Mouse (Mus musculus): ENCODE data around the gene Leng8. TPM values are rescaled to one million over a fixed set of nuclear protein-coding genes. Genes with fewer than 3 reads are reported as not detected.

Gene Leng8
- 28.5 and 29.3 TPM in 2 replicates for polyA plus RNA-seq (2015; fragmentation: Nextera tagmentation; extraction: Ambion mirVana)

DNA sequence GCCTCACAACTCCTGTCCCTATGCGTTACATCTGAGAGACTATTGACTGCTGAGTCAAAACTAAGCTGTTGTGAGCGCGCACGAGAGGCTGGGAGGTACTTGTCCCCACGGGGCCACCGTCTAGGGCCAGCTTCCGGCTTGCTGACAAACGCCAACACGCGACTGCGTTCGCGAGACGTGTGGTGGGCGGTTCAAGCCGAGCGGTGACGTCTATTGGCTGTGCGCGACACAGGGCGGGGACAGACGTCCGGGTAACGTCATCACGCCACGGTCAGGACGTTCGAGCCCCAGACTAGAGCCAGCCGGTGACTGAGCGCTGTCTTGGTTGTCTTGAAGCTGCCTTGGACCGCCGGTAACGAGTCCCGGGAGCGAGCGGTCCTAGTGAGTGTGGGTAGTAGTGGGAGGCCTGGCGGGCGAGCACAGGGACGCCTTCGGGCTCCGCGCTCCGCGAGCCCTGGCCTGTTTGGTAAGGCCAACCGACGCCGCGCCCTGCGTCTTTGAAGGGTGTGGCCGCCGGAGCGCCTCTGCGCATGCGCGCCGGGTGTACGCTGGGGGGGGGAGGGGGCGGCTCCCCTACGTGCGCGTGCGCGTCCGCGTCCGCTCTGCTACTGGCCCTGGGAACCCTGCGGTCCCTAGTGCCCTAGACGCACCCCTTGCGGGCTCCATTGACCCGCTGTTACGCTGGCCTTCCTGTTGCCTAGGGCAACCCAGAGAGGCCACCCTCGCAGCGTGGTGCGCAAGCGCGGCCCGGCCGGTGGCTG is at the start of gene Leng8:
Gene Leng8, plus strand, starts transcription at position 269 of the 761 bp plus-strand sequence.

DNA sequence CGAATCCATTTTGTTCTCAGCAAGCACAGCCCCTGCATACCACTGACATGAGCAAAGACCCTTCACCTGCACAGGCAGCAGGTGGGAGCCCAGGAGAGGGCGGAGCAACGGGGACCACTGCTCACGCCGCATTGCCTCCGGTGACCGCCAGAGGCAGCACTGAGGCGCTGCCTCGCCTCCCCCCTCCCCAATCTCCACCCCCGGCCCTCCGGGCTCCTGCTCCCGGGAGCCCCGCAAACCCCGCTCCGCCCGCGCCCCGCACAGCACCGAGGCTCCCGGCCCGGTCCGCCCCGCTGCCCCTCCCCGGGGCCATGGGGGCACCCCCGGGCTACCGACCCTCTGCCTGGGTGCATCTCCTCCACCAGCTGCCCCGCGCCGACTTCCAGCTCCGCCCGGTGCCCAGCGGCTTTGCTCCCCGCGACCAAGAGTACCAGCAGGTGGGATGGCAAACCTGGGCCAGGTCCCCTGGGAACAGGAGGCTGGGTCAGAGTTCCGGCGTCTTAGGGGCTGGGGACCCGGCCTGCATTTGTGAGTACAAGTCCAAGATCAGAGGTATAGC is 17.4 kb upstream of the Leng8 start, which contains the start of gene Ttyh1:
Gene Ttyh1, plus strand, starts transcription at position 65 of the 559 bp plus-strand sequence.

DNA sequence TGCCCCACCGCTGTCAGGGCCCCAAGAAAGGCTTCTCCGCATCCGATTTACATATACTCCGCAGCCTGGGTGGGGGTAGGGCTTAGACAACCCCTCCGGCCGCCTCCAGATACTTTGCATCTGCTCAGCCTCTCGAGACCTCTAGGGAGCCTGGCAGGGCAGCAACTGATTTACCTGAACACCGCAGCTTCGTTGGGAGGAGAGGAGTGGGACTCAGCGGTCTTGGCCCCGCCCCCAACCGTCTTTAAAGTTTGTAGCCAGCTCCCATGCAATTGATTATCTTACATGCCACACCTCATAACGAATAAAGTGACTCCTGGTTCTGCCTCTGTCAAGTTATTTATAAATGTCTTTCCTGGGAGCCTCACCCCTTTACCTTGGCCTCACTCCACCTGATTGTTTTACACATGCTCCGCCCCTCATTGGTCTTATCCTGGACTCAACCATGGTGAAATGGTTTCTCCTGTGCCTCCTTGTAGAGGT is 13.3 kb downstream of the Leng8 start, which contains the start of gene Leng9:
Gene Leng9, minus strand, starts transcription at position 316 of the 483 bp plus-strand sequence.

DNA sequence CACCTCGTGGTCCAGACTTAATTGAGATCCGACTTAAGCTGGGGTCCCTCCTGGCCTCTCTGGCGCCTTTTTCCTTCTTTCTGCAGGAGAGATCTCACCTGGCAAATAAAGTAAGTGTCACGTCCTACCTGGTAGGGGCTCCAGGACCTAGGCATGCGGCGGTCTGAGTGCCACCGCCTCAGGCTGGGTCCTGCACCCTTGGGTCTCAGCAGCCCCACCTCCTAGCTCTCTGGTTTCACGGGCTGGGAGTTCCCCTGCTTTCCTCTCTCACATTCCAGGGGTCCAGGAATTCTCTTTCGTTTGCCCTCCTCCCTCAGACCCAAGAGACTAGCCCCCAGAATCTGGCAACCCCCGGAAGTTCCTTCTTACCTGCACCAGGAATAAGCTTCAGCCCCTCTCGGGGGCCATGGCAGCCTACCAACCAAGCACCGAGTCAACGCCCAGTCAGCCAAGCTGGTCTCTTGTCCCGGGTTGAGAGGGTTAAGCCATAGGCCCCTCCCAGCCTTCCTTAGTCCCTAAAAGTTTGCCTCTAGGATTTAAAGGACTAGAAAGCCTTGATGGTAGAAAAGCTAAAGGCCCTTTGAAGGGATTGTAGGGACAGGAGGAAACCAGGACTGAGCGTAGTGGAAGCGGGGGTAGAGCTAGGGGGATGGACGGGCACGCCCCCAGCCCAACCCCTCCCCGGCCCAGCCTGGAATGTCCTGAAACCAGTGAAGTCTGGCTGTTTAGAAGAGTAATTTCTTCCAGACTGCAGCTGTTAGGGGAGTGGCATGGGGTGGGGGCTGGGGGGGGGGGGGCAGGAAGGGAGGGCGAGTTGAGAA is 27.5 kb downstream of the Leng8 start, which contains the start of gene Cdc42ep5:
Gene Cdc42ep5, minus strand, starts transcription at position 771 of the 821 bp plus-strand sequence.

Other genes with a start within 250 kb of the Leng8 start
- 0.30 and 0.34 TPM in 2 replicates for gene Gm14548, start 238.9 kb upstream of the Leng8 start, polyA plus RNA-seq (2015; fragmentation: Nextera tagmentation; extraction: Ambion mirVana)
- 0.08 and 0.17 TPM in 2 replicates for gene Lilra6, start 221.5 kb upstream of the Leng8 start, polyA plus RNA-seq (2015; fragmentation: Nextera tagmentation; extraction: Ambion mirVana)
- gene Lair1, start 73.8 kb upstream of the Leng8 start, polyA plus RNA-seq (2015; fragmentation: Nextera tagmentation; extraction: Ambion mirVana): 0.67 and 3.2 TPM in 2 replicates
- gene Ttyh1, start 17.6 kb upstream of the Leng8 start, polyA plus RNA-seq (2015; fragmentation: Nextera tagmentation; extraction: Ambion mirVana): 2.1 and 3.8 TPM in 2 replicates
- gene Leng9, start 13.3 kb downstream of the Leng8 start, polyA plus RNA-seq (2015; fragmentation: Nextera tagmentation; extraction: Ambion mirVana): 4.5 TPM in 2 replicates
- 86.7 and 89.6 TPM in 2 replicates for gene Cdc42ep5, start 27.8 kb downstream of the Leng8 start, polyA plus RNA-seq (2015; fragmentation: Nextera tagmentation; extraction: Ambion mirVana)
- gene Lilra5, start 100.7 kb downstream of the Leng8 start, polyA plus RNA-seq (2015; fragmentation: Nextera tagmentation; extraction: Ambion mirVana): 0.23 and 0.27 TPM in 2 replicates
- not detected in 2 replicates for gene Ncr1, start 200.7 kb downstream of the Leng8 start, polyA plus RNA-seq (2015; fragmentation: Nextera tagmentation; extraction: Ambion mirVana)